Mouse (Mus musculus): Measurements from ENCODE around the gene S100a7a. TPM values are rescaled to one million over a fixed set of nuclear protein-coding genes. Genes with fewer than 3 reads are reported as not detected.

Gene S100a7a
- not detected for total RNA-seq (2023)

DNA sequence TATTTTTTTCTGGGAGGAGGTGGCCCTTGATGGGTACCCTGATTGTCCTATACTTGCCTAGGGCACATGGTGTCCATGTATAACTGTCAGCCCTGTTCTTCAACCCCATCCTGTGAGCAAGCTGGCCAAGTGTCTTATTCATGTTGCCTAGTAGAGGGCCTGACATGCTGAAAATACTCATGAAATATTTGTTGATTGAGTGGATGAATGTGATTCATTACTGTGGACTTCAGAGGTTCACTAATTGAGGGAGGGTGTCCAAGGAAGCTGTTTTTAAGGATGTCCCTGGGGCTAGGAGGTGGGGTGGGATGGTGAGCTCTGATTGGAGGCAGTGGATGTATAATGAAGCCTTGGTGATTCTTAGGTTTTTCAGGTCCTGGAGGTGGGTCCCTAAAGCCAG lies at the start of gene S100a7a:
TSS of gene S100a7a (plus strand) at position 301 of the 400 bp plus-strand sequence.

DNA sequence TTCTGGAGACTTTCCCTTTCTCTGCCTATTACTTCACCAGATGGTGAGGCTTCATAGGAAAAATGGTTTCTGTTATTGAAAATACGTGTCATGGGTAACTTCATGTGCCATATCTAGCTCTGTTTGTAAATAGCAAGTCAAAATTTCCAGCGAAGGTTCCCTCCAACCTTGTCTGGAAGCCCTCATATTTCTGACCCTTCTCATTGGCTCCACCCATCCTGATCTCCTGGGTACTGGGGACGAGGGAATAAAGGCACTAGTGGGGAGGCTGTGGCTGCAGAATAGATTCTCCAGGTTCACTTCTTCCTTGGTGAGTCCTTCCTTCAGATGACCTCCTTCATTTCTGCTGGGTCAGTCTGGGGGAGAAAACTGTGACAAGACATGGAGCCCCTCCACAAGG lies 45.6 kb upstream of the S100a7a start, which contains the start of gene S100a5:
TSS of gene S100a5 (plus strand) at position 301 of the 400 bp plus-strand sequence.

DNA sequence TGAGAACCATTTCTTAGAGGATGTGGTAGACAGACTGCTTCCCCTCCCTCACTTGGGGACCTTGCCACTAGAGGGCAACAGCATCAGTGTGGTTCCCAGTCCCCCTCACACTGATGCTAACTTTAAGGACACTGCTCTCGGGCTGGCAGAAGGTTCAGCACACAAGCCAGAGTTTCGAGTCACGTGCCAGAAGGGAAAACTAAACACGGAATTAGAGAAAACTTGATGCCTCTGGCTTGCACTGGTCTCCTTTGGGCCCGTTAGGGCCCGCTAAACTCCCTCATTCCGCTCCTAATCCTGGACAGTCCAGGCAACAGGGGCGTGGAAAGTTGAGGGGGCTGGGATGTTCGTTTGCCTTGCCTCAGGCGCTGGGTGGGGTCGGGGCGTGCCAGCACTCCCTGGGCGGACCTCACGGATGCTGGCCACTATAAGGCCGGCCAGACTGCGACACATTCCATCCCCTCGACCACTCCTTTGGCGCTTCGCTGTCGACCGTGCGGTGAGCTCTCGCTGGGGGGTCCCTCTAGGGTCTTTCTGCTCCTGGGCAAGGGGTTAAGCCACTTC lies 41.0 kb upstream of the S100a7a start, which contains the start of gene S100a6:
TSS of gene S100a6 (plus strand) at position 155 of the 564 bp plus-strand sequence.

DNA sequence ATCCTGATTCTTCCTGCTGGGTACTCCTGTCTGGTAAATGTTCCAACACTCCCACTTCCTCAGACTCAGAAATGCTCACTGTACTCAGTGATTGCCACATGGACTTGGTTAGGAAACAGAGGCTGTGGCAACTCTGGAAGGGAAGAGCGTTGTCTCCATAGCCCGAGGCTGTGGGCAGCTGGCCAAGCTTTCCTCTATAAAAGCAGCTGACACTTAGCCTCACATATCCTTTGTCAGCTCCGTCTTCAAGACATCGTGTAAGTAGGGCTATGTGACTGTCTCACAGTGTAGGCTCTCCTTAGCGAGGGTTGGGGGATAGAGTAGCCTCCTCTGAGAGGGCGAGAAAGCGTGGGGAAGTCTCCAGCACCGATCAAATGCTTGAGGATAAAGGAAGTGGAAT lies 15.0 kb downstream of the S100a7a start, which contains the start of gene S100a8:
TSS of gene S100a8 (plus strand) at position 133 of the 400 bp plus-strand sequence.

DNA sequence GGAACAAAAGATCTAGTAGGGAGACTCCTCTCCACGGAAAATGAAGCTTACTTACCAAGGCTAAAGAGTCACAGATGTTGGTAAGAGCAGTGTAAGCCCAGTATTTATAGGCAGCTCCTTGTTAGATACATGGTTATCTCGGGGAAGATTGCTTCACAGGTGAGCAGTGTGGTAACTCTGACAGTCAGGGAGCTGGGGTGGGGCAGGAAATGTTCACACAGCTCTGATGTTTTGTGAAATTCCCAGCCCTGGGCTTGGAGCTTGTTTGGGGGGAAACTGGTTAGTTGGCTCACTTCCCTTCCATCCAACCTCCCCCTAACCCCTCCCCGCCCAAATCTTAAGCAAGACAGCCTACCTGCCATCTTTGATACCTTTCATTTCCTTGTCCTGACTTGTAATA lies 41.8 kb downstream of the S100a7a start, which contains the start of gene S100a9:
TSS of gene S100a9 (minus strand) at position 109 of the 400 bp plus-strand sequence.

Other genes with a start within 250 kb of the S100a7a start
- 10 to 100 TPM; 57.3 to 67.2 TPM for gene Ints3, start 220.4 kb upstream of the S100a7a start, total RNA-seq (2023)
- gene Npr1, start 188.2 kb upstream of the S100a7a start, total RNA-seq (2023), result not detected
- gene Ilf2, start 177.9 kb upstream of the S100a7a start, total RNA-seq (2023), result 10 to 100 TPM; 89.4 to 92.6 TPM
- 10 to 100 TPM; 36.9 to 38.9 TPM for gene Snapin, start 163.0 kb upstream of the S100a7a start, total RNA-seq (2023)
- gene Chtop, start 144.5 kb upstream of the S100a7a start, total RNA-seq (2023), result 100 to 1,000 TPM; 183 to 188 TPM
- 1 to 10 TPM in 1 of 2 experiments, not detected in 1; 1.5 TPM for gene S100a1, start 139.6 kb upstream of the S100a7a start, total RNA-seq (2023)
- gene S100a13, start 139.6 kb upstream of the S100a7a start, total RNA-seq (2023), result 10 to 100 TPM; 38.2 to 40.3 TPM
- gene S100a14, start 127.2 kb upstream of the S100a7a start, total RNA-seq (2023), result 1 to 10 TPM; 1.3 to 3.4 TPM
- gene S100a16, start 116.8 kb upstream of the S100a7a start, total RNA-seq (2023), result not detected
- gene S100a3, start 93.4 kb upstream of the S100a7a start, total RNA-seq (2023), result 1 to 10 TPM in 1 of 2 experiments, not detected in 1; 1.1 TPM
- not detected for gene S100a2, start 63.8 kb upstream of the S100a7a start, total RNA-seq (2023)
- not detected for gene Gm42674, start 52.1 kb upstream of the S100a7a start, total RNA-seq (2023)
- 10 to 100 TPM; 34.0 to 64.5 TPM for gene S100a4, start 50.2 kb upstream of the S100a7a start, total RNA-seq (2023)
- not detected for gene S100a5, start 45.5 kb upstream of the S100a7a start, total RNA-seq (2023)
- gene S100a6, start 41.1 kb upstream of the S100a7a start, total RNA-seq (2023), result 10 to 100 TPM; 23.8 to 39.8 TPM
- 10 to 100 TPM in 1 of 2 experiments, 1 to 10 TPM in 1; 8.0 to 10.6 TPM for gene S100a8, start 15.0 kb downstream of the S100a7a start, total RNA-seq (2023)
- gene S100a9, start 41.7 kb downstream of the S100a7a start, total RNA-seq (2023), result 10 to 100 TPM in 1 of 2 experiments, 1 to 10 TPM in 1; 8.2 to 12.7 TPM
- gene Pglyrp4, start 72.9 kb downstream of the S100a7a start, total RNA-seq (2023), result not detected
- not detected for gene Gm5849, start 123.9 kb downstream of the S100a7a start, total RNA-seq (2023)

Data from T-cell, adult 66 days (primary cell).